Mouse (Mus musculus) neural tube, embryonic 11.5 days (tissue): ENCODE measurements around the gene Tnk2. TPM values are rescaled to one million over a fixed set of nuclear protein-coding genes. Genes with fewer than 3 reads are reported as not detected.

Experiments
- ATAC-seq: fragments of 200-750 bp; cut with Nextera tagmentation; 2 replicates; pipeline ENCODE4 v1.8.0; 2017; ENCODE audit warnings: moderate number of reproducible peaks, mild to moderate bottlenecking, moderate TSS enrichment, moderate library complexity; ENCODE audit not compliant: insufficient read depth, low FRiP score, low TSS enrichment
- DNase-seq: peaks from one replicate; pipeline ENCODE4 v3.0.0-alpha.2; 2015; ENCODE audit warnings: low spot score
- H3K27ac ChIP-seq: fragments of 300-500 bp; sonication (generic); 2 replicates; pipeline ENCODE4 v1.5.1; 2014; ENCODE audit warnings: low read depth, mild to moderate bottlenecking, low read length
- H3K27me3 ChIP-seq: fragments of 300-500 bp; sonication (generic); 2 replicates; pipeline ENCODE4 v1.6.1; 2014; ENCODE audit warnings: mild to moderate bottlenecking, low read length, mixed read lengths; ENCODE audit not compliant: control insufficient read depth, insufficient read depth
- H3K36me3 ChIP-seq: fragments of 300-500 bp; sonication (generic); 2 replicates; pipeline ENCODE4 v1.6.1; 2014; ENCODE audit warnings: mild to moderate bottlenecking, low read length, moderate library complexity, mixed read lengths; ENCODE audit not compliant: control insufficient read depth, insufficient read depth
- H3K4me1 ChIP-seq: fragments of 300-500 bp; sonication (generic); 2 replicates; pipeline ENCODE4 v1.6.1; 2014; ENCODE audit warnings: low read length, mixed read lengths; ENCODE audit not compliant: control insufficient read depth, insufficient read depth
- H3K4me2 ChIP-seq: fragments of 300-500 bp; sonication (generic); 2 replicates; pipeline ENCODE4 v1.6.1; 2014; ENCODE audit warnings: low read depth, mild to moderate bottlenecking, moderate library complexity
- H3K4me3 ChIP-seq: fragments of 300-500 bp; sonication (generic); 2 replicates; pipeline ENCODE4 v1.5.1; 2014; ENCODE audit warnings: low read depth, low read length
- H3K9ac ChIP-seq: fragments of 300-500 bp; sonication (generic); 2 replicates; pipeline ENCODE4 v1.6.1; 2014; ENCODE audit warnings: mild to moderate bottlenecking, low read length
- H3K9me3 ChIP-seq: fragments of 300-500 bp; sonication (generic); 2 replicates; pipeline ENCODE4 v1.6.1; 2016; ENCODE audit warnings: low read length; ENCODE audit not compliant: control insufficient read depth
- WGBS: fragments of 180-500 bp; shearing (Covaris S2); extraction: QIAGEN DNeasy Blood & Tissue Kit; methylation state at CpG from one replicate; pipeline ENCODE4 v1.1.7; 2014; 5-methylcytosine and 5-hydroxymethylcytosine counted together
- polyA plus RNA-seq: library from polyadenylated mRNA; unstranded; fragments of >200 nt; fragmentation: Nextera tagmentation; extraction: Ambion mirVana; gene quantifications from 2 replicates; pipeline ENCODE4 v1.2.1, GENCODE M21; 2014

Tnk2 gene
- polyA plus RNA-seq, 1 experiment from 2014 or later = 7.0 TPM

DNA sequence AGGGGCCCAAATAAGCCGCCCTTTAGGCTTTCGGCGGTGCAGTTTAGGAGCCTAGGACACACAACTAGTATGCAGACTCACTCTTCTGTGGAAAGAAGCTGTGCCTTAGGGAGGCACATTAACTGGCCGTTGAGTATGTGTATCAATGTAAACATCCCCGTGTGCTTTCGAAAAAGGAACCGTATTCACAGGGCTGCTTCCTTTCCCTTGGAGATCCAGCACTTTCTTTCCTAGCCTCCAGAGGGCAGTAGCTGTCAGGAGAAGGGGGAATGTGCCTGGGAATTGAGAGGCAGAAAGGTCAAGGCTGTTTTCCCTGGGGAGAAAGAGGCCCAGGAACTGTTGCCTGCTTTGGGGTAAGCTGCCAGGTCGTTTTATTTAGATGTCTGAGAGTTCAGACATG is 15.7 kb downstream of the Tnk2 start:
- 0 out of 2 replicates have a peak overlapping the region, but pooled peaks have one; percentile 33 for H3K4me3 ChIP-seq
- peak overlapping the region; percentile 50 for H3K9ac ChIP-seq
- WGBS = 9% methylated on average over 8 of the region's 8 CpGs
- peak; percentile 77 for DNase-seq
- ATAC-seq = no peak
- no peak overlapping the region for H3K27ac ChIP-seq
- no peaks in the 10 kb centered on the region for H3K27me3 ChIP-seq
- H3K36me3 ChIP-seq = no peaks in the 10 kb centered on the region
- H3K4me2 ChIP-seq = peak overlapping the region; percentile 61
- peaks cover 21% of the 10 kb centered on the region for H3K4me1 ChIP-seq
- no peaks in the 10 kb centered on the region for H3K9me3 ChIP-seq

DNA sequence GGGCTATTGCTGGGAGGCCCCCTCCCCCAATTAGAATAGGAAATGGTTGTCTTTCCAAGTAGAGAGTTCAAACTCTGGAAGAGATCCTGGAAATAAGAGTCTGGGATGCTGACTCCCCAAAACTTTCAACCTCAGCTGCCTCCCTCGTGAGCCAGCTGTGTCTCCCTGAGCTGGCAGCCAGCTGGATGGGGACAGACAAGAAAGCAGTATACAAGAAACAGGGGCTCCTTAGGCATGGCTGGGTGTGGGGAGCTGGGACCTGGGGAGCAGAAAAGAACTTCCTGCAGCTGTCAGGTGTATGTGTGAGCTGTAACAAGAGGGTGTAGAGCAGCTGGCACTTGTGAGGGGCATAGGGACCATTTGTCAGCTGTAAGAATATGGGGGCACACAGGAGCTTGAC is 16.4 kb downstream of the Tnk2 start:
- 57% methylated on average over 1 of the region's 1 CpGs for WGBS
- Histone ChIP-seq H3K4me3 (no peak overlapping the region), H3K36me3 (no peaks in the 10 kb centered on the region), H3K27me3 (no peaks in the 10 kb centered on the region), H3K9me3 (no peaks in the 10 kb centered on the region), H3K4me2 (no peak overlapping the region), H3K9ac (no peak overlapping the region), H3K4me1 (peaks cover 21% of the 10 kb centered on the region), H3K27ac (no peak overlapping the region)
- ATAC-seq (no peak), DNase-seq (no peak)

DNA sequence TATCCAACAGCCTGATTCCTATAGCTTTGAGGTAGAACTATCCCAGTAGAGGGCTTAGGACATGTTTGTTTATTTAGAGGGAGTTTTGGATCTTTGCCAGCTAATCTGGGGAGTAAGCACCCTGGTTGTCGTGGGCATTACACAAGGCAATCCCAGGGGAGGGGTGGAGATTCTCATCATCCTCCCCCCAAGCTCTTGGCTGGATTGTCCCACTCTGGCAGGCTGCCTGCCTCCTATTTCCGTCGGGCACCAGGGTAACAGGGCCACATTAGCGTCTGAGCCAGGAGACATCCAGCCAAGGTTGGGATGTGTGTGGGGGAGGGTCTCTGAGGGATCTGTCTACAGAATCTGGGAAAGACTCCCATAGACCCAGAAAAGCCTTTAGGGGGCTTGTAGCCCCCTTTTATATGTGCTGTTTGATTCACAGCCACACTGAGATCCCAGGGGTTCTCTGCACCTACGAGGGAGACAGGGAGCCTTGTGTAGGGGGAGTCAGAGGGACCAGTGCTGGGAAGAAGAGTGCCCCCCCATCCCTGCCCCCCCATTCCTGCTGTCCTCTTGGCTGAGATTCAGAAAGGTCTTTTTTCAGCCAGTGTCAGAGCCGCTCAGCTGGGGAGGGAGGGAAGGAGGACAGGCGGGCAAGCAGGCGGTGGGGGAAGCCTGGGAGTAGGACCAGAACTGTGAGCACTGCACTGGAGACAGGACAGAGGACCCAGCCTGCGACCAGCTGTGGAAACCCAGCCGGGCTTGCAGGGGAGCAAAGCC is 17.1 kb downstream of the Tnk2 start:
- peaks cover 21% of the 10 kb centered on the region for H3K4me1 ChIP-seq
- no peaks in the 10 kb centered on the region for H3K27me3 ChIP-seq
- H3K4me2 ChIP-seq = no peak overlapping the region
- ATAC-seq = no peak
- H3K9ac ChIP-seq = 0 out of 2 replicates have a peak overlapping the region, but pooled peaks have one; percentile 28
- WGBS = 43% methylated on average over 8 of the region's 10 CpGs
- H3K9me3 ChIP-seq = no peaks in the 10 kb centered on the region
- no peak for DNase-seq
- H3K27ac ChIP-seq = no peak overlapping the region
- H3K4me3 ChIP-seq = no peak overlapping the region
- no peaks in the 10 kb centered on the region for H3K36me3 ChIP-seq

DNA sequence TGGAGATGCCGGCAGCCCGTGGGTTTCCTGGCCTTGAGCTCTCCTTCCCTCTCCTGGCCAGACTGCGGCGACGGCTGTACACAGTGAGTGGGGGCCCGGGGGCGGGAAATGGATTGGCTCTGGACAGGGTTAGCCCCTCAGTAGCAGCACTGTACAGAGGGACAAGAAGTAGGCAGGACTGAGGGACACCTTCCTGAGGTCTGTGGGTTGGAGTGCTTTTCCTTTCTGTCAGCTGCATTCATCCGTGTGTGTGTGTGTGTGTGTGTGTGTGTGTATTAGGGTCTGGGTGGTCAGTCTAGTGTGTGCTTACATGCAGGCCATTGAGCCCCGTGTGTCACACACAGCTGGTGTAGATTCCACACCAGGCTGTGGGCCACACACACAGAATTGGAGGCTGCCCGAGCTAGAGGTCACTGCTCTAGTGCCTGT is 17.8 kb downstream of the Tnk2 start:
- Histone ChIP-seq H3K9me3 (no peaks in the 10 kb centered on the region), H3K36me3 (no peaks in the 10 kb centered on the region), H3K27me3 (no peaks in the 10 kb centered on the region), H3K4me3 (no peak overlapping the region), H3K27ac (0 out of 2 replicates have a peak overlapping the region, but pooled peaks have one; percentile 14), H3K9ac (peak overlapping the region; percentile 28; the same call in 1 of the 2 replicates), H3K4me1 (peaks cover 21% of the 10 kb centered on the region), H3K4me2 (no peak overlapping the region)
- no peak for DNase-seq
- WGBS = 78% methylated on average over 10 of the region's 10 CpGs
- ATAC-seq = no peak

DNA sequence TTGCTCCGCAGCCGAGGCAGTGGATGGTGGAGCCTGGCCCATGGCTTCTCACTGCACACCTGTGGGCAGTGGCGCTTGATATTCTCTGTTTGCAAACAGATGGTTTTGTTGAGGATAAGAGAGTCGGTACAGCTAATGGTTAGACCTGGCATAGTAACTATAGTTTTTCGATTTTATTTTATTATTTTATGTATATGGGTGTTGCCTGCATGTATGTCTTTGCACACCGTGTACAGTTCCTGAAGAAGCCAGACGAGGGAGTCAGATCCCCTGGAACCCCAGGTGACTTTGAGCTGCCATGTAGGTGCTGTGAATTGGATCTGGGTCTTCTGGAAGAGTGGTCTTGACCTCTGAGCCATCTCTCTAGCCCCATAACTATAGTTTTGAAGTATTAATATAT is 18.7 kb downstream of the Tnk2 start:
- no peaks in the 10 kb centered on the region for H3K9me3 ChIP-seq
- H3K4me1 ChIP-seq = peaks cover 21% of the 10 kb centered on the region
- H3K27me3 ChIP-seq = no peaks in the 10 kb centered on the region
- ATAC-seq = no peak
- no peak overlapping the region for H3K4me2 ChIP-seq
- H3K9ac ChIP-seq = peak overlapping the region; percentile 28; the same call in 1 of the 2 replicates
- H3K4me3 ChIP-seq = no peak overlapping the region
- H3K27ac ChIP-seq = no peak overlapping the region
- 94% methylated on average over 7 of the region's 7 CpGs for WGBS
- no peaks in the 10 kb centered on the region for H3K36me3 ChIP-seq
- no peak for DNase-seq

DNA sequence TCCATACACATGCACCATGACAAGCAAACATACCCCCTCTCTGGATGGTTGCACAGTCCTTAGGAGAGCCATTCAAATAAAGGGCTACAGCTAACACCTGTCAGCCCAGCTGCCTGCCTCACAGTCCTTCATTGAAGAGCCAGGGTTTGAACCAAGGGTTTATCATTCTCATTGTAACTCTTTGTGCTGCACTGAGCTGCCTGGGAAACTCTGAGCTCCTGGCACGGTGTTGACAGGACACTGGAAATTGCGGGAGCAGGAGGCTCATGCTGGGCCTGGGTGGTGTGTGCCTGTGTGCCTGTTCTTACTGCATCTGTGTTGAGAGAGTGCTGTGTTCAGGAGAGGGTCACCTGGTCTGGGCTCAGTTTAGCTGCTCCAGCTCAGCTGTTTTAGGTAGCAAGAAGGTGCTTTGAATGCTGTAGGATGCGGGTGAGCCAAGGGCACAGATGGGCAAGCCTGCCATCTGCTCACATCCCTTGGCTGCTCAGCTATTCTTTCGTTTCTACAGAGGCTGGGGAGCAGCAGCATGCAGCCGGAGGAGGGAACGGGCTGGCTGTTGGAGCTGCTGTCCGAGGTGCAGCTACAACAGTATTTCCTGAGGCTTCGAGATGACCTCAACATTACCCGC is 19.7 kb downstream of the Tnk2 start:
- no peak overlapping the region for H3K27ac ChIP-seq
- H3K4me3 ChIP-seq = no peak overlapping the region
- no peak for ATAC-seq
- 82% methylated on average over 9 of the region's 9 CpGs for WGBS
- no peaks in the 10 kb centered on the region for H3K27me3 ChIP-seq
- H3K4me2 ChIP-seq = no peak overlapping the region
- H3K36me3 ChIP-seq = no peaks in the 10 kb centered on the region
- no peaks in the 10 kb centered on the region for H3K9me3 ChIP-seq
- DNase-seq = no peak
- peaks cover 21% of the 10 kb centered on the region for H3K4me1 ChIP-seq
- H3K9ac ChIP-seq = no peak overlapping the region; the same call in 1 of the 2 replicates

DNA sequence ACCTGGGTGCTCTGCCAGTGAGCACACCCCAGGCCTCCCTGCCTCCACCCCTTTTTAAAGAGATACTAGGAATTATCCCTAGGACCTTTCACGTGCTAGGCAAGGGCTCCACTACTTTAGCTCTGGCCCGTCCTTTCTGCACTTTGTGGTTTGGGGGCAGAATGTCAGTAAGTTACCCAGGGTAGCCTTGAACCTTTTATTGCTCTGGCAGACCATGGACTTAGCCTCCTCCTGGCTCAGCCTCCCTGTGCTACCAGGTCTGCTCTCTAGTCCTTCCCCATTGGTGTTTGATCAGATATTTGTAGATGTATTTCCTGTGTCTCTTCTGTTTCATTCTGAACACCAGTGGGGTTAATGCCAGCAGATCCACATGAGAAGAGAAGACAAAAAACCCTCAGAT is 20.5 kb downstream of the Tnk2 start:
- Histone ChIP-seq H3K9me3 (no peaks in the 10 kb centered on the region), H3K4me2 (no peak overlapping the region), H3K27me3 (no peaks in the 10 kb centered on the region), H3K27ac (no peak overlapping the region), H3K4me3 (no peak overlapping the region), H3K36me3 (no peaks in the 10 kb centered on the region), H3K9ac (no peak overlapping the region), H3K4me1 (peaks cover 18% of the 10 kb centered on the region)
- DNase-seq (no peak), ATAC-seq (no peak)
- WGBS = 80% methylated on average over 2 of the region's 2 CpGs

DNA sequence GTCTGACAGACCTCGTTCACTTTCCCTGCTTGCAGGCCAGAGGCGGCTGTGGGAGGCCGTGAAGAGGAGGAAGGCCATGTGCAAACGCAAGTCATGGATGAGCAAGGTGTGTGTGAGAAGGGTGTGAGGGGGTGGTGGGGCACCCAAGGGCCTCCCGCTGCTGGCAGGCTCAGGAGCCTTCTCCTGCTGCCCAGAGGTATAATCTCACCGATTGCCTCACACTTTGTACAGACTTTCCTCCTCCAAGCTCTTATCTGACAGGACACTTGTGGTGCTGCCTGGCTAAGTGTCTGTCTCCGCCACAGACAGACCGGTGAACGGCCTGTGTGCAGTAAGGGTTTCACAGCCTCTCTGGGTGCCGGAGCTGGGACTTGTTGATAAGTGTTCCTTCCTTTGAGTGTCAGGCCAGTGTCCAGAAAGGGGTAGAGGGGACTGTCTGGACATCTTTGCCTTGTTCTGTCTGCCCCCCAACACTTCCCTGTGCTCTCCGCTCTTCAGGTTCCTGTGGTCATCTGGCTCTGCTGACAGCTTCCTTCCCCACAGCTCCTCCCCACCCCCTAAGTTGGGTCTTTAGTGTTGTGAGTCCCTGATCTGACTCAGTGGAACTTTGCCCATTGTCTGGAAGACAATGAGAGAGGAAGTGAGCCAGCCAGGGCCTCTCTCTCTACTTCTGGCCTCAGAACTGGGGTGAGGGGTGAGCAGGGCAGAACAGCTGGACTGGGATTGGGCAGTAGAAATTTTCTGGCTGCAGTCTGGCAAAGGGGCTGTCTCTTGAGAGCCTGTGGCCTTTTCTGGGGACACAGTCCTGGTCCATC is 22.4 kb downstream of the Tnk2 start:
- 0 out of 2 replicates have a peak overlapping the region, but pooled peaks have one; percentile 20 for H3K27ac ChIP-seq
- H3K36me3 ChIP-seq = 0 out of 2 replicates have a peak, but pooled peaks cover 2% of the 10 kb centered on the region
- ATAC-seq = no peak
- no peak overlapping the region for H3K4me3 ChIP-seq
- H3K27me3 ChIP-seq = no peaks in the 10 kb centered on the region
- H3K4me2 ChIP-seq = no peak overlapping the region
- WGBS = 51% methylated on average over 11 of the region's 11 CpGs
- DNase-seq = no peak
- H3K9me3 ChIP-seq = no peaks in the 10 kb centered on the region
- H3K9ac ChIP-seq = no peak overlapping the region
- H3K4me1 ChIP-seq = peaks cover 11% of the 10 kb centered on the region
